Mouse (Mus musculus) c-Kit-positive CD71-positive TER-119-positive erythroid progenitor cells, embryonic 14.5 days (primary cell): ENCODE data around the gene Gm9040.
"Not testable (repeated sequence)": the region's sequence is repeated elsewhere in the genome, so short reads cannot be mapped to it uniquely, and the experiment has no call there.

ENCODE experiments used
- DNase-seq: peaks from one replicate; pipeline ENCODE4 v3.0.0-alpha.2; 2013; ENCODE audit warnings: low spot score

The Gm9040 gene

GRCm38 (mm10) chr10:118326869-118327268, at the start of gene Gm9040:
Gm9040 (minus strand) TSS chr10:118326969.
- DNase-seq, result not testable (repeated sequence)

- peak; percentile 58 for DNase-seq
These were observed 43.7 kb upstream of the Gm9040 start for GRCm38 (mm10) chr10:118370443-118370842.

GRCm38 (mm10) chr10:118369518-118369917, 42.7 kb upstream of the Gm9040 start:
- DNase-seq, result no peak

- DNase-seq, result not testable (repeated sequence)
These were observed 27.2 kb upstream of the Gm9040 start, which contains the start of gene Gm9049 for GRCm38 (mm10) chr10:118354005-118354404. Gm9049 (minus strand) TSS chr10:118354105.

GRCm38 (mm10) chr10:118348579-118348978, 21.8 kb upstream of the Gm9040 start, which contains the start of gene Gm9048:
Gm9048 (minus strand) TSS chr10:118348679.
- DNase-seq, result not testable (repeated sequence)

GRCm38 (mm10) chr10:118343155-118343554, 16.4 kb upstream of the Gm9040 start, which contains the start of gene Gm9046:
Gm9046 (minus strand) TSS chr10:118343255.
- DNase-seq, result not testable (repeated sequence)

- not testable (repeated sequence) for DNase-seq
These were observed 11.0 kb upstream of the Gm9040 start, which contains the start of gene Gm9045 for GRCm38 (mm10) chr10:118337731-118338130. Gm9045 (minus strand) TSS chr10:118337831.

GRCm38 (mm10) chr10:118332308-118332707, 5.5 kb upstream of the Gm9040 start, which contains the start of gene Gm9044:
Gm9044 (minus strand) TSS chr10:118332408.
- DNase-seq, result not testable (repeated sequence)

GRCm38 (mm10) chr10:118319024-118319423, 7.7 kb downstream of the Gm9040 start:
- no peak for DNase-seq

GRCm38 (mm10) chr10:118302133-118302532, 24.6 kb downstream of the Gm9040 start:
- DNase-seq, result not testable (repeated sequence)

- no peak for DNase-seq
These were observed 31.8 kb downstream of the Gm9040 start, which contains the start of gene Iltifb for GRCm38 (mm10) chr10:118294938-118295337. Iltifb (minus strand) TSS chr10:118295038.

GRCm38 (mm10) chr10:118283016-118283415, 43.8 kb downstream of the Gm9040 start:
- not testable (repeated sequence) for DNase-seq

GRCm38 (mm10) chr10:118282565-118282964, 44.2 kb downstream of the Gm9040 start:
- DNase-seq, result not testable (repeated sequence)

- not testable (repeated sequence) for DNase-seq
These were observed 48.7 kb downstream of the Gm9040 start for GRCm38 (mm10) chr10:118278069-118278468.
